In genomic region chr14:121719638-121720601, GRCm38 (mm10) we compare ENCODE assay signal across 14 mouse cellular contexts.
A peak's percentile ranks its signal among the peaks of the same experiment; 100 is the strongest.
DNase-seq lines count a peak whose midpoint lies in the region; ATAC-seq and TF ChIP-seq lines count a peak whose summit lies in the region.
"Had no signal": no experiment of that assay in that cellular context is flagged by ENCODE, and none has a peak within 500 bp of the region (broad histone marks: within the 10 kb centered on the region; RNA-seq: fewer than 3 reads in every experiment).

No protein-coding gene starts in this region.

- 0 out of 2 replicates have a peak overlapping the region, but pooled peaks have one; percentile 8 for H3K27ac ChIP-seq in cerebellum, adult 2 months (ENCODE audit: insufficient read depth, low read length)
- peak overlapping the region; percentile 14; the same call in 1 of the 2 replicates for H3K27ac ChIP-seq in liver, embryonic 16.5 days (ENCODE audit: low read length)
- no peak overlapping the region for H3K27ac ChIP-seq in hindbrain, embryonic 16.5 days (ENCODE audit: low read depth, low read length)
- no peak overlapping the region for H3K27ac ChIP-seq in hindbrain, embryonic 13.5 days
- H3K27ac ChIP-seq: embryonic facial prominence, embryonic 13.5 days; heart, embryonic 15.5 days; left cerebral cortex, adult 2 months had no signal

- no peak for TF ChIP-seq POLR2A in cerebellum, adult 2 months (IDR thresholded peaks at IDR 0.05; ENCODE audit: borderline replicate concordance, insufficient read depth, low read length)

- 54% methylated on average over 9 of the region's 9 CpGs for WGBS in cerebellum, adult 2 months
- WGBS in liver, embryonic 16.5 days (ENCODE audit: insufficient replicate concordance): 51% methylated on average over 9 of the region's 9 CpGs
- WGBS in hindbrain, embryonic 16.5 days: 81% methylated on average over 9 of the region's 9 CpGs
- 80% methylated on average over 9 of the region's 9 CpGs for WGBS in hindbrain, embryonic 13.5 days

- no peak for DNase-seq in cerebellum, adult 2 months
- DNase-seq in cerebellum, adult 8-10 months: no peak
- no peak for DNase-seq in liver
- DNase-seq in lung, adult 18-20 months: peak; percentile 86 to 90
- peak; percentile 40 for DNase-seq in skeletal muscle tissue, adult 2 months (ENCODE audit: low read depth, low spot score)
- DNase-seq: cerebellum, adult 18-20 months; spleen, adult 18-20 months had no signal

- no peak for TF ChIP-seq CTCF in cerebellum, adult 2 months (IDR thresholded peaks at IDR 0.05; ENCODE audit: borderline replicate concordance, insufficient read depth, low read depth, low read length)

- no peak overlapping the region for H3K4me3 ChIP-seq in cerebellum, adult 2 months (replicated peaks; ENCODE audit: insufficient read depth, low read depth, low read length)
- no peak overlapping the region for H3K4me3 ChIP-seq in liver, embryonic 16.5 days (ENCODE audit: low read depth, low read length)
- no peak overlapping the region for H3K4me3 ChIP-seq in hindbrain, embryonic 16.5 days (ENCODE audit: low read length)
- H3K4me3 ChIP-seq in hindbrain, embryonic 13.5 days: no peak overlapping the region
- H3K4me3 ChIP-seq: embryonic facial prominence, embryonic 13.5 days; heart, embryonic 15.5 days; left cerebral cortex, adult 2 months had no signal

- H3K36me3 ChIP-seq in liver, embryonic 16.5 days (ENCODE audit: control insufficient read depth, insufficient read depth): no peaks in the 10 kb centered on the region
- no peaks in the 10 kb centered on the region for H3K36me3 ChIP-seq in hindbrain, embryonic 16.5 days (ENCODE audit: control insufficient read depth, insufficient read depth, low read length)
- H3K36me3 ChIP-seq in hindbrain, embryonic 13.5 days: no peaks in the 10 kb centered on the region
- H3K36me3 ChIP-seq: embryonic facial prominence, embryonic 13.5 days; heart, embryonic 15.5 days had no signal

- H3K27me3 ChIP-seq in cerebellum, adult 2 months (ENCODE audit: control insufficient read depth, insufficient read depth, low read length): no peaks in the 10 kb centered on the region
- no peaks in the 10 kb centered on the region for H3K27me3 ChIP-seq in liver, embryonic 16.5 days (ENCODE audit: control insufficient read depth, insufficient read depth, low read depth, low read length)
- no peaks in the 10 kb centered on the region for H3K27me3 ChIP-seq in hindbrain, embryonic 16.5 days (replicated peaks; ENCODE audit: control insufficient read depth, insufficient read depth, low read length)
- H3K27me3 ChIP-seq in hindbrain, embryonic 13.5 days: no peaks in the 10 kb centered on the region
- H3K27me3 ChIP-seq: embryonic facial prominence, embryonic 13.5 days had no signal

- H3K4me1 ChIP-seq in cerebellum, adult 2 months (ENCODE audit: control insufficient read depth, insufficient read depth, low read length): peaks cover 27% of the 10 kb centered on the region
- peaks cover 4% of the 10 kb centered on the region for H3K4me1 ChIP-seq in liver, embryonic 16.5 days (ENCODE audit: control insufficient read depth, low read depth, low read length)
- no peaks in the 10 kb centered on the region for H3K4me1 ChIP-seq in hindbrain, embryonic 16.5 days (ENCODE audit: control insufficient read depth, insufficient read depth, low read depth, low read length)
- H3K4me1 ChIP-seq in hindbrain, embryonic 13.5 days (replicated peaks): 0 out of 2 replicates have a peak, but pooled peaks cover 12% of the 10 kb centered on the region

- H3K9ac ChIP-seq in liver, embryonic 16.5 days (ENCODE audit: low read depth, low read length): no peak overlapping the region
- no peak overlapping the region for H3K9ac ChIP-seq in hindbrain, embryonic 16.5 days (ENCODE audit: low read depth, low read length)
- H3K9ac ChIP-seq in hindbrain, embryonic 13.5 days: no peak overlapping the region
- H3K9ac ChIP-seq: embryonic facial prominence, embryonic 13.5 days; heart, embryonic 15.5 days had no signal

- peak; percentile 24; the same call in 1 of the 2 replicates for ATAC-seq in liver, embryonic 16.5 days (ENCODE audit: low read depth)
- no peak for ATAC-seq in hindbrain, embryonic 16.5 days
- ATAC-seq in hindbrain, embryonic 13.5 days (ENCODE audit: low FRiP score): no peak
- ATAC-seq: forebrain, embryonic 16.5 days had no signal

- no peaks in the 10 kb centered on the region for H3K9me3 ChIP-seq in liver, embryonic 16.5 days (replicated peaks; ENCODE audit: control insufficient read depth, low read length)
- no peaks in the 10 kb centered on the region for H3K9me3 ChIP-seq in hindbrain, embryonic 16.5 days (ENCODE audit: control insufficient read depth, low read length)
- no peaks in the 10 kb centered on the region for H3K9me3 ChIP-seq in hindbrain, embryonic 13.5 days
- H3K9me3 ChIP-seq: embryonic facial prominence, embryonic 13.5 days; heart, embryonic 15.5 days had no signal

- no peak overlapping the region for H3K4me2 ChIP-seq in liver, embryonic 16.5 days (ENCODE audit: low read depth, low read length)
- H3K4me2 ChIP-seq in hindbrain, embryonic 16.5 days (ENCODE audit: low read length): no peak overlapping the region
- H3K4me2 ChIP-seq in hindbrain, embryonic 13.5 days: no peak overlapping the region
- H3K4me2 ChIP-seq: embryonic facial prominence, embryonic 13.5 days; heart, embryonic 15.5 days had no signal

Comparison
In these comparisons a context has a peak if more than half of its experiments do, and no peak if none do; other contexts are left out.
1. DNase-seq: peak in lung, adult 18-20 months (2 of 2) and skeletal muscle tissue, adult 2 months (single experiment); none in cerebellum, adult 2 months (0 of 2), cerebellum, adult 8-10 months (single experiment) and liver (single experiment).
2. H3K27ac ChIP-seq: peak in cerebellum, adult 2 months (single experiment) and liver, embryonic 16.5 days (single experiment); none in hindbrain, embryonic 16.5 days (single experiment) and hindbrain, embryonic 13.5 days (single experiment).